Mouse (Mus musculus): Measurements from ENCODE around the gene Wfdc1. TPM values are rescaled to one million over a fixed set of nuclear protein-coding genes. Genes with fewer than 3 reads are reported as not detected.

Wfdc1 gene
- polyA plus RNA-seq, 1 experiment, result 7.4 TPM

GRCm38 (mm10) chr8:119627613-119628359, 38.4 kb upstream of the Wfdc1 start:
- no peak for DNase-seq
- TF ChIP-seq POLR2A (IDR thresholded peaks at IDR 0.05; ENCODE audit: control insufficient read depth, extremely low read depth, insufficient read depth, low read length, poor library complexity) (no peak), CTCF (IDR thresholded peaks at IDR 0.05; ENCODE audit: borderline replicate concordance, control insufficient read depth, extremely low read depth, insufficient read depth, low read length, poor library complexity) (no peak)
- WGBS, result 84% methylated on average over 10 of the region's 10 CpGs
- H3K36me3 ChIP-seq (ENCODE audit: control insufficient read depth, insufficient read depth, low read length), result no peaks in the 10 kb centered on the region
- no peak overlapping the region for H3K4me3 ChIP-seq (ENCODE audit: control insufficient read depth, insufficient read depth, low read length)
- H3K27me3 ChIP-seq (ENCODE audit: control insufficient read depth, insufficient read depth, low read length), result no peaks in the 10 kb centered on the region
- no peak overlapping the region for H3K27ac ChIP-seq (ENCODE audit: control insufficient read depth, insufficient read depth, low read length)
- H3K4me1 ChIP-seq (replicated peaks; ENCODE audit: control insufficient read depth, insufficient read depth, low read length), result no peaks in the 10 kb centered on the region

GRCm38 (mm10) chr8:119630841-119631240, 35.3 kb upstream of the Wfdc1 start:
- no peak overlapping the region for H3K27ac ChIP-seq (ENCODE audit: control insufficient read depth, insufficient read depth, low read length)
- WGBS, result 66% methylated on average over 3 of the region's 3 CpGs
- H3K36me3 ChIP-seq (ENCODE audit: control insufficient read depth, insufficient read depth, low read length), result no peaks in the 10 kb centered on the region
- TF ChIP-seq POLR2A (IDR thresholded peaks at IDR 0.05; ENCODE audit: control insufficient read depth, extremely low read depth, insufficient read depth, low read length, poor library complexity), result no peak
- no peak for TF ChIP-seq CTCF (IDR thresholded peaks at IDR 0.05; ENCODE audit: borderline replicate concordance, control insufficient read depth, extremely low read depth, insufficient read depth, low read length, poor library complexity)
- H3K4me3 ChIP-seq (ENCODE audit: control insufficient read depth, insufficient read depth, low read length), result no peak overlapping the region
- H3K27me3 ChIP-seq (ENCODE audit: control insufficient read depth, insufficient read depth, low read length), result no peaks in the 10 kb centered on the region; the same call in 1 of the 2 replicates
- DNase-seq, result no peak
- no peaks in the 10 kb centered on the region for H3K4me1 ChIP-seq (replicated peaks; ENCODE audit: control insufficient read depth, insufficient read depth, low read length)

GRCm38 (mm10) chr8:119632246-119632645, 33.9 kb upstream of the Wfdc1 start:
- Histone ChIP-seq H3K27me3 (ENCODE audit: control insufficient read depth, insufficient read depth, low read length) (no peaks in the 10 kb centered on the region; the same call in 1 of the 2 replicates), H3K36me3 (ENCODE audit: control insufficient read depth, insufficient read depth, low read length) (no peaks in the 10 kb centered on the region), H3K4me3 (ENCODE audit: control insufficient read depth, insufficient read depth, low read length) (no peak overlapping the region), H3K4me1 (replicated peaks; ENCODE audit: control insufficient read depth, insufficient read depth, low read length) (no peaks in the 10 kb centered on the region), H3K27ac (ENCODE audit: control insufficient read depth, insufficient read depth, low read length) (no peak overlapping the region)
- no peak for DNase-seq
- TF ChIP-seq CTCF (IDR thresholded peaks at IDR 0.05; ENCODE audit: borderline replicate concordance, control insufficient read depth, extremely low read depth, insufficient read depth, low read length, poor library complexity), result no peak
- TF ChIP-seq POLR2A (IDR thresholded peaks at IDR 0.05; ENCODE audit: control insufficient read depth, extremely low read depth, insufficient read depth, low read length, poor library complexity), result no peak
- 90% methylated on average over 9 of the region's 9 CpGs for WGBS

- WGBS, result 56% methylated on average over 29 of the region's 29 CpGs
- no peaks in the 10 kb centered on the region for H3K36me3 ChIP-seq (ENCODE audit: control insufficient read depth, insufficient read depth, low read length)
- TF ChIP-seq POLR2A (IDR thresholded peaks at IDR 0.05; ENCODE audit: control insufficient read depth, extremely low read depth, insufficient read depth, low read length, poor library complexity) (no peak), CTCF (IDR thresholded peaks at IDR 0.05; ENCODE audit: borderline replicate concordance, control insufficient read depth, extremely low read depth, insufficient read depth, low read length, poor library complexity) (no peak)
- H3K27ac ChIP-seq (ENCODE audit: control insufficient read depth, insufficient read depth, low read length), result no peak overlapping the region
- no peak overlapping the region for H3K4me3 ChIP-seq (ENCODE audit: control insufficient read depth, insufficient read depth, low read length)
- DNase-seq, result no peak
- no peaks in the 10 kb centered on the region; the same call in 1 of the 2 replicates for H3K27me3 ChIP-seq (ENCODE audit: control insufficient read depth, insufficient read depth, low read length)
- H3K4me1 ChIP-seq (replicated peaks; ENCODE audit: control insufficient read depth, insufficient read depth, low read length), result no peaks in the 10 kb centered on the region
These were observed 33.3 kb upstream of the Wfdc1 start for GRCm38 (mm10) chr8:119632909-119633308.

- Histone ChIP-seq H3K4me3 (ENCODE audit: control insufficient read depth, insufficient read depth, low read length) (no peak overlapping the region), H3K4me1 (replicated peaks; ENCODE audit: control insufficient read depth, insufficient read depth, low read length) (no peaks in the 10 kb centered on the region), H3K36me3 (ENCODE audit: control insufficient read depth, insufficient read depth, low read length) (no peaks in the 10 kb centered on the region), H3K27me3 (ENCODE audit: control insufficient read depth, insufficient read depth, low read length) (no peaks in the 10 kb centered on the region; the same call in 1 of the 2 replicates), H3K27ac (ENCODE audit: control insufficient read depth, insufficient read depth, low read length) (no peak overlapping the region)
- TF ChIP-seq CTCF (IDR thresholded peaks at IDR 0.05; ENCODE audit: borderline replicate concordance, control insufficient read depth, extremely low read depth, insufficient read depth, low read length, poor library complexity), result no peak
- TF ChIP-seq POLR2A (IDR thresholded peaks at IDR 0.05; ENCODE audit: control insufficient read depth, extremely low read depth, insufficient read depth, low read length, poor library complexity), result no peak
- WGBS, result 35% methylated on average over 14 of the region's 14 CpGs
- DNase-seq, result no peak
These were observed 31.4 kb upstream of the Wfdc1 start for GRCm38 (mm10) chr8:119634616-119635336.

GRCm38 (mm10) chr8:119635378-119635777, 30.8 kb upstream of the Wfdc1 start, which contains the start of gene Kcng4:
Kcng4 (minus strand) TSS chr8:119635680.
- Histone ChIP-seq H3K27me3 (ENCODE audit: control insufficient read depth, insufficient read depth, low read length) (no peaks in the 10 kb centered on the region; the same call in 1 of the 2 replicates), H3K36me3 (ENCODE audit: control insufficient read depth, insufficient read depth, low read length) (no peaks in the 10 kb centered on the region), H3K27ac (ENCODE audit: control insufficient read depth, insufficient read depth, low read length) (no peak within 1 kb of the TSS), H3K4me3 (ENCODE audit: control insufficient read depth, insufficient read depth, low read length) (no peak within 1 kb of the TSS), H3K4me1 (replicated peaks; ENCODE audit: control insufficient read depth, insufficient read depth, low read length) (no peaks in the 10 kb centered on the region)
- WGBS, result 47% methylated on average over 6 of the region's 6 CpGs
- TF ChIP-seq POLR2A (IDR thresholded peaks at IDR 0.05; ENCODE audit: control insufficient read depth, extremely low read depth, insufficient read depth, low read length, poor library complexity), result no peak
- TF ChIP-seq CTCF (IDR thresholded peaks at IDR 0.05; ENCODE audit: borderline replicate concordance, control insufficient read depth, extremely low read depth, insufficient read depth, low read length, poor library complexity), result no peak
- no peak for DNase-seq

All from thymus, adult 2 months (tissue).